Mouse (Mus musculus): ENCODE measurements around the gene Rad50. TPM values are rescaled to one million over a fixed set of nuclear protein-coding genes. Genes with fewer than 3 reads are reported as not detected.
A peak's percentile ranks its signal among the peaks of the same experiment; 100 is the strongest.

Gene Rad50
- polyA plus RNA-seq, 1 experiment from 2014 or later, result 33.6 TPM

DNA sequence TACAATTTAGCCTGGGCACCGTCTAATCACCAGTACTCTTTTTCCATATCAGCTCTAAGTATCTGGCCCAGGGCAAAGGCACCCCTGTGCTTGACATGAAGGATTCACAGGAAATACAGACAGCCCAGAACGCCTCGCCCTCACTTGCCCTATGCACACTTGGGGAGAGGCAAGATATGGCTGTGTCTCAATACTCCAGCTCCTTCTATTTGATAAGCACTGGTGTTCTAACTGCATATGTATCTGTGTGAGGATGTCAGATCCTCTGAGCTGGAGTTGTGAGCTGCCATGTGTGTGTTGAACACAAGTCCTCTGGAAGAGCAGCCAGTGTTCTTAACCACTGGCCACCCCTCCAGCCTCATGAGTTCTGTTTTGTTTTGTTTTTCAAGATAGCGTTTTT, 55.7 kb downstream of the Rad50 start:
- H3K27me3 ChIP-seq, result no peaks in the 10 kb centered on the region
- 86% methylated on average over 4 of the region's 4 CpGs for WGBS
- H3K4me2 ChIP-seq, result no peak overlapping the region
- no peak overlapping the region for H3K27ac ChIP-seq
- no peaks in the 10 kb centered on the region for H3K9me3 ChIP-seq
- no peak for ATAC-seq (ENCODE audit: insufficient number of reproducible peaks, insufficient read depth, low FRiP score, low TSS enrichment, low read depth)
- H3K4me1 ChIP-seq, result no peaks in the 10 kb centered on the region
- no peak overlapping the region for H3K9ac ChIP-seq
- H3K36me3 ChIP-seq, result peaks cover 57% of the 10 kb centered on the region
- no peak overlapping the region for H3K4me3 ChIP-seq

DNA sequence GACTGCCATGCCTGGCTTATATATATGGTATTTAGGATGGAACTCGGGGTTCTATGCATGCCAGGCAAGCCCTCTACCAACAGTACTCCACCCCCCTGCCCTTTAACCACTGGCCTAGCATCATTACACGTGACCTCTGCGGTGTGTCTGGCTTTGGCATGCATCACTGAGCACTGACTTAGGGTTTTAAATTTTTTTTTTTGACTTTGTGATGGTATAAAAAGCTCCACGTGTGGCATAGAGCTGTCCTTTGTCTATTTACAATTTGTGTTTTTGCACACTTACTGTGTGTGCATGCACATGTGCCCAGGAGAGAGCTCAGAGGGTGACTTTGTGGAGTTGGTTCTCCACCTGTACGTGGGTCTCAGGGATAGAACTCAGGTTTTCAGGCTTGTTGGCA, 63.1 kb downstream of the Rad50 start:
- no peak overlapping the region for H3K4me2 ChIP-seq
- 76% methylated on average over 5 of the region's 5 CpGs for WGBS
- H3K4me1 ChIP-seq, result no peaks in the 10 kb centered on the region
- no peak overlapping the region for H3K9ac ChIP-seq
- no peaks in the 10 kb centered on the region for H3K9me3 ChIP-seq
- H3K27me3 ChIP-seq, result no peaks in the 10 kb centered on the region
- no peak overlapping the region for H3K27ac ChIP-seq
- ATAC-seq (ENCODE audit: insufficient number of reproducible peaks, insufficient read depth, low FRiP score, low TSS enrichment, low read depth), result no peak
- H3K4me3 ChIP-seq, result no peak overlapping the region
- no peaks in the 10 kb centered on the region for H3K36me3 ChIP-seq

GRCm38 (mm10) chr11:53642744-53643279, 64.3 kb downstream of the Rad50 start:
- no peak for ATAC-seq (ENCODE audit: insufficient number of reproducible peaks, insufficient read depth, low FRiP score, low TSS enrichment, low read depth)
- Histone ChIP-seq H3K9me3 (no peaks in the 10 kb centered on the region), H3K9ac (no peak overlapping the region), H3K4me1 (peaks cover under 1% of the 10 kb centered on the region; the same call in 1 of the 2 replicates), H3K4me2 (no peak overlapping the region), H3K36me3 (no peaks in the 10 kb centered on the region), H3K4me3 (no peak overlapping the region), H3K27ac (no peak overlapping the region), H3K27me3 (peaks cover under 1% of the 10 kb centered on the region)
- 79% methylated on average over 12 of the region's 12 CpGs for WGBS

DNA sequence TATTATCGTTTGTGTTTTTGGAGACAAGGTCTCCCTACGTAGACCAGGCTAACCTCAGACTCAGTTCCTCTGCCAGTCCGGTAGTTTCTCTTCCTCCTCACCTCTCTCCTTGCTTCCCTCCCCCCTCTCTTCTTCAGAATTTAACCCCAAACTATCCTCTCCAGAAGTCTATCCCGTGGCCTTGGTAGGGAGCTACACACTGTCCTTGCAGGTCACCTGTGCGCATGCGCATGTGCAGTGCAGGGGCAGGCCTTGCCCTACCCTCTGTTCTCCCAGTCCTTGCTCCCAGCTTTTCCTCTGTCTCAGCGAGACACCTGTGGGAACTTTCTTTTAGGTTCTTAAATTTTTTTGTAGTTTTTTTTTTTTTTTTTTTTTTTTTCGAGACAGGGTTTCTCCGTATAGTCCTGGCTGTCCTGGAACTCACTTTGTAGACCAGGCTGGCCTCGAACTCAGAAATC, 69.3 kb downstream of the Rad50 start:
- Histone ChIP-seq H3K27me3 (peaks cover 25% of the 10 kb centered on the region), H3K27ac (no peak overlapping the region), H3K36me3 (no peaks in the 10 kb centered on the region), H3K4me2 (no peak overlapping the region), H3K9me3 (no peaks in the 10 kb centered on the region), H3K9ac (no peak overlapping the region), H3K4me3 (no peak overlapping the region), H3K4me1 (peaks cover 22% of the 10 kb centered on the region)
- ATAC-seq (ENCODE audit: insufficient number of reproducible peaks, insufficient read depth, low FRiP score, low TSS enrichment, low read depth), result no peak
- 79% methylated on average over 10 of the region's 10 CpGs for WGBS

GRCm38 (mm10) chr11:53637046-53637802, 69.9 kb downstream of the Rad50 start:
- 12% methylated on average over 21 of the region's 21 CpGs for WGBS
- ATAC-seq (ENCODE audit: insufficient number of reproducible peaks, insufficient read depth, low FRiP score, low TSS enrichment, low read depth), result no peak
- peaks cover 22% of the 10 kb centered on the region for H3K4me1 ChIP-seq
- peaks cover 25% of the 10 kb centered on the region for H3K27me3 ChIP-seq
- H3K4me2 ChIP-seq, result peak overlapping the region; percentile 37
- H3K9me3 ChIP-seq, result no peaks in the 10 kb centered on the region
- no peak overlapping the region for H3K4me3 ChIP-seq
- no peak overlapping the region for H3K27ac ChIP-seq
- H3K36me3 ChIP-seq, result no peaks in the 10 kb centered on the region
- H3K9ac ChIP-seq, result no peak overlapping the region

DNA sequence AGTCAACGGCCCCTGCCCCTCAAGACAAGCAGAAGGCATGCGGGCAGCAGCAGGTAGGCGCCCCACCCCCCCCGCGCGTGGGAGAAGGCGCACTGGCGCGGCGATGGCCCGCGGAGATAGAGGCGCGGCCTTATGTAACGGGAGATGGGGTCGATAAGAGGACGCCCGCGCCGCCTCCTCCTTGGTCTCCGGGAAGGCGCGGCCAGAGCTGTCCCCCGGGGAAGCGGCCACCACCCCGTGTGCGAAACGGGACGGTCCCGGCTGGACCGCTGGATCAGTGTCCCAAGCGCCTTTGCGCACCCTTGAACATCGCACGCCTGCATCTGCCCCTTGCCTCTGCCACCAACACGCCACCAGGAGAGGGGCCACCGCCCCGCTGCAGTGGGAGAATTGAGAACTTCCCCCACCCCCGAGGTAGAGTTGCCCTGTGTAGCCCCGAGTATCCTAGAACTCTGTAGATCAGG, 70.9 kb downstream of the Rad50 start:
- peaks cover 25% of the 10 kb centered on the region for H3K27me3 ChIP-seq
- under 1% methylated on average over 38 of the region's 40 CpGs for WGBS
- no peaks in the 10 kb centered on the region for H3K36me3 ChIP-seq
- peak overlapping the region; percentile 76 for H3K4me2 ChIP-seq
- 0 out of 2 replicates have a peak, but pooled peaks have one; percentile 10 for ATAC-seq (ENCODE audit: insufficient number of reproducible peaks, insufficient read depth, low FRiP score, low TSS enrichment, low read depth)
- H3K4me1 ChIP-seq, result peaks cover 22% of the 10 kb centered on the region
- H3K4me3 ChIP-seq, result peak overlapping the region; percentile 43
- no peak overlapping the region for H3K27ac ChIP-seq
- peak overlapping the region; percentile 58 for H3K9ac ChIP-seq
- no peaks in the 10 kb centered on the region for H3K9me3 ChIP-seq

DNA sequence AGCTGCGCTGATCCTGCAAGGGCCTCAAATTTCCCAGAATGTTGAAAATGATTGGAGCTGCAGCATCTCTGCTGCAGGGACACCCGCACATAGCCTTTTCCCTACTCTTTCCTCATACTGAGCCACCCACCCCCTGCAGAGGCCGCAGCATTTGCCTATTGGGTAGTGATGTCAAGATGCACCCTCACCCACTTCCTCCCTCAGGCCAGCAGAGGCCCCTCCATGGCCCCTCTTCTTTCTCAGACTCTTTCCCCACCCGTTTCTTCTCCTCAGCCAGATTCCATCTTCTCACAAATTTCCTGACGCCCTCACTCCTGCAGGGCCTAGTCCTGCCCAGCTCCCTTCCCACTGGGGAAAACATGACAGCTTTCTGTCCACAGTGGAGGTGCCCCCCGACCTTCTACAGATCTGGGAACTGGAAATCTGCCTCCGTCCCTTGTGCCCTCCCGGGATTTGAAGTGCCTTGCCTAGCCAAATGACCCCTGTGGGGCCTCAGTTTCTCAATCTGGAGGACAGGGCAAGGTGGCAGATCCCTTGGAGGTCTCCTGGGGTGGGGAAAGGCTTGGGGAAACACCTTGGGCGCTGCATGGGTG, 71.4 kb downstream of the Rad50 start:
- no peak for ATAC-seq (ENCODE audit: insufficient number of reproducible peaks, insufficient read depth, low FRiP score, low TSS enrichment, low read depth)
- Histone ChIP-seq H3K27ac (no peak overlapping the region), H3K4me1 (peaks cover 22% of the 10 kb centered on the region), H3K27me3 (peaks cover 25% of the 10 kb centered on the region), H3K9me3 (no peaks in the 10 kb centered on the region), H3K36me3 (no peaks in the 10 kb centered on the region), H3K9ac (peak overlapping the region; percentile 58), H3K4me2 (peak overlapping the region; percentile 76), H3K4me3 (peak overlapping the region; percentile 43)
- WGBS, result 34% methylated on average over 9 of the region's 9 CpGs

GRCm38 (mm10) chr11:53634556-53634955, 72.6 kb downstream of the Rad50 start, which contains the start of gene Il13:
Gene Il13, minus strand, starts transcription at chr11:53634702.
- no peak within 1 kb of the TSS for H3K27ac ChIP-seq
- H3K9ac ChIP-seq, result no peak within 1 kb of the TSS
- WGBS, result 90% methylated on average over 8 of the region's 8 CpGs
- H3K4me3 ChIP-seq, result no peak within 1 kb of the TSS
- peaks cover 22% of the 10 kb centered on the region for H3K4me1 ChIP-seq
- H3K4me2 ChIP-seq, result no peak within 1 kb of the TSS
- ATAC-seq (ENCODE audit: insufficient number of reproducible peaks, insufficient read depth, low FRiP score, low TSS enrichment, low read depth), result no peak
- H3K27me3 ChIP-seq, result peaks cover 25% of the 10 kb centered on the region
- no peaks in the 10 kb centered on the region for H3K9me3 ChIP-seq
- no peaks in the 10 kb centered on the region for H3K36me3 ChIP-seq

- Histone ChIP-seq H3K9me3 (no peaks in the 10 kb centered on the region), H3K9ac (no peak overlapping the region), H3K4me2 (no peak overlapping the region), H3K36me3 (no peaks in the 10 kb centered on the region), H3K27ac (no peak overlapping the region), H3K4me1 (peaks cover 22% of the 10 kb centered on the region), H3K4me3 (no peak overlapping the region), H3K27me3 (peaks cover 25% of the 10 kb centered on the region)
- 87% methylated on average over 7 of the region's 7 CpGs for WGBS
- no peak for ATAC-seq (ENCODE audit: insufficient number of reproducible peaks, insufficient read depth, low FRiP score, low TSS enrichment, low read depth)
These were observed 73.5 kb downstream of the Rad50 start for GRCm38 (mm10) chr11:53633644-53634043.

- no peak overlapping the region for H3K4me2 ChIP-seq
- H3K27ac ChIP-seq, result no peak overlapping the region
- no peaks in the 10 kb centered on the region for H3K9me3 ChIP-seq
- H3K27me3 ChIP-seq, result peaks cover 19% of the 10 kb centered on the region
- no peak overlapping the region for H3K4me3 ChIP-seq
- peaks cover 16% of the 10 kb centered on the region for H3K4me1 ChIP-seq
- no peak overlapping the region for H3K9ac ChIP-seq
- WGBS, result 73% methylated on average over 14 of the region's 14 CpGs
- ATAC-seq (ENCODE audit: insufficient number of reproducible peaks, insufficient read depth, low FRiP score, low TSS enrichment, low read depth), result no peak
- no peaks in the 10 kb centered on the region for H3K36me3 ChIP-seq
These were observed 74.9 kb downstream of the Rad50 start for GRCm38 (mm10) chr11:53632122-53632733.

DNA sequence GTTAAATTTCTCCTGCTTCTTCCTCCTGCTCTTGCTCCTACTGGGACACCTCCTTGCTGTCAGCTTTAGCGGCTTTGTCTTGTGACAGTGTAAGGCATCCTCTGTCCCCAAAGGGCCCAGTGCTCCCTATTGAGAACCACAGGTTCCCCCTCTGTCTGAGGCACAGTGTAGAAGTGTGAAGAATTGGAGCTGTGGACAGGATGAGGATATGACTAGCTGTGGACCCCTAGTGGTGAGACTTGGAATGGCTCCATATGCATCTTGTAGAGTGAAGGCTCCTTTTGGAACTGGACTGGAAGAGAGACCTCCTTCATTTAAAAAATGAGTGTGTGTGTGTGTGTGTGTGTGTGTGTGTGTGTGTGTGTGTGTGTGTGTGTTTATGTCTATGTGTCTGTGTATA, 79.3 kb downstream of the Rad50 start:
- Histone ChIP-seq H3K27me3 (no peaks in the 10 kb centered on the region), H3K4me3 (no peak overlapping the region), H3K9ac (no peak overlapping the region), H3K36me3 (no peaks in the 10 kb centered on the region), H3K4me2 (no peak overlapping the region), H3K27ac (no peak overlapping the region), H3K4me1 (0 out of 2 replicates have a peak, but pooled peaks cover 6% of the 10 kb centered on the region), H3K9me3 (no peaks in the 10 kb centered on the region)
- WGBS, result 11% methylated on average over 1 of the region's 1 CpGs
- ATAC-seq (ENCODE audit: insufficient number of reproducible peaks, insufficient read depth, low FRiP score, low TSS enrichment, low read depth), result no peak; the same call in 1 of the 2 replicates
